Mouse (Mus musculus): ENCODE results near the gene Eps8.

DNA sequence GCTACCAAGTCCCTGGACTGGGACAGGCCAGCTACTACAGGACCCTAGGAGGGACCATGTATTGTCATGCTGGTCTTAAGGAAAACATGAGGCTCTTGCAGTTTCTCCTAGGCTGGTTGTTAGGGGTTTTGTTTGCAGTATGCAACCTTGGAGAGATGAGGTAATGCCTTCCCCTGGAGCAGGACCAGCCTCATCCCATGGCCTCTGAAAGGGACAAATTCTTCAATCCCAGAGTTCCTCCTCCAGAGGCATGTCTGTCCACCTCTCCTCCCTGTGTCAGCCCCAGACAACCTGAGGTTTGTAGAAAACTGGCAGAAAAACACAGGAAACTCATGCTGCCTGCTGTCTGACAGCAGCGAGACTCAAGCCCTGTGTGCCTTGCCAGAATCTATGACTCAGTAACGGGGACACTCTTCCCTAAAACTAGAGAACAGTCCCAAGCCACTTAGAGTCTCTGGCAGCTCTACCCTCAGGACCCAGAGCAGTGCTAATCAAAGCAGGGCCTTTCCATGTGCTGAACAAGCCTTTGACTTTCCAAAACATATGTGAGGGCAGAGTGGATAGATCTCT, 36.0 kb upstream of the Eps8 start:
- TF ChIP-seq POLR2A (IDR thresholded peaks at IDR 0.05; ENCODE audit: low read depth, low read length) (no peak), CTCF (conservative IDR thresholded peaks at IDR 0.05; ENCODE audit: insufficient read depth, insufficient read length, low read depth, low read length) (no peak)
